Mouse (Mus musculus) embryo, embryonic 10 days (tissue): Measurements from ENCODE around the gene Magee1.
"Not testable (repeated sequence)": the region's sequence is repeated elsewhere in the genome, so short reads cannot be mapped to it uniquely, and the experiment has no call there.

Experiments used
- DNase-seq: peaks from one replicate; pipeline ENCODE4 v3.0.0-alpha.2; 2015; ENCODE audit warnings: low spot score

Magee1 gene

DNA sequence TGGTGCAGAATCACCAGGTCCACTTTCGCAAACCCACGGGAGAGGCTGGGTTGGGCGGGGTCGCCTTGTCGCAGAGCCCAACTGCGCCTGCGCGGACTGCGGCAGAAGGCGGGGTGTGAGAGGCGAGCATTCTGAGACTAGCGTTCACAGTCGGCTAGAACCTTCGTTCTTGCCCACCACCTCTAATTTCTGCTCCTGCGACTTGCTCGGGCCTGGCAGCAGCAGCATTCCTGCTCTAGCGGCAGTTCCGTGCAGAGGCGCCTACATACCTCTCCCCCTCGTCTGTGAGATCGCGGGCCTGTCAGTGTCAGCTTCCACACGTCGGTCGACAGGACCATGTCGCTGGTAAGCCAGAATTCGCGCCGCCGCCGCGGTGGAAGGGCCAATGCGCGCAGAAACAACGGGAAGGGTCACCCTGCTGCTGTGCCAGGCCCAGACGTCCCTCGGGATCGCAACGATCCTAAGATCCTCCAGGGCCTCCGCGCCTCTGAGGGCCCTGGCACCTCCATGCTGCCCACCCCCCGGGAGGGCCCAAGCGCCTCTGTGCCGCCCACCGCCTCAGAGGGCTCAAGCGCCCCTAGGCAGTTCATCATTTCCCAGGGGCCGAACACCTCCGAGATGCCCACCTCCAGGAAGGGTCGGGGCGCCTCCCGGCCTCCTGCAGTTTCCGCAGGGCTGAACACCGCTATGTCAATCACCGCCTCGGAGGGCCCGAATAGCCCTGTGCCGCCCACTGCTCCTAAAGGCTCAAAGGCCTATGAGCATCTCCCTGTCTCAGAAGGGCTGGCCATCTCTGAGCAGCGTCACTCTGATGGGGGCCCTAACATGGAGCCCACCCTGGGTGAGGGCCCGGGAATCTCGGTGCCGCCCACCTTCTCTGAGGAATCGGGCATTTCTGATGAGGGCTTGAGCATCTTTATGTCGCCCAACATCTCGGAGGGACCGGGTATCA, at the start of gene Magee1:
TSS of gene Magee1 (plus strand) at position 104 of the 952 bp plus-strand sequence.
- peak; percentile 74 for DNase-seq

DNA sequence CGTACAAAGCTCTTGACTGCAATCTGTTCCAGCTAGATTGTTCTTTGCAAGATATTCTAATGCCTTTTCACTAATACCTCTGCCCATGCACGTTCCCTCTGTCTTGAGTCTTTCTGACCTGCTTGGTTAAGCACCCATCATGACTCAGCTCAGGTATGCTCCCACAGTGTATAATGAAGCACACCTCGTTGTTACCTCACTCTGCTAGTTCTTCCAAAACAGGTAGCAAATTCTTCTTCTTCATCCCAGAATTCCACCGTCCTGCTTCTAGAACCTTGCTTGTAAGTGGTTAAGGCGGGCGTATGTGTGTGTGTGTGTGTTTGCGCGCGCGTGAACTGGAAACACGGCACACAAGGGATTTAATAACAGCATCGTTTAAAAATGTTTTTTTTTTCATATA, 41.0 kb upstream of the Magee1 start:
- DNase-seq: no peak

DNA sequence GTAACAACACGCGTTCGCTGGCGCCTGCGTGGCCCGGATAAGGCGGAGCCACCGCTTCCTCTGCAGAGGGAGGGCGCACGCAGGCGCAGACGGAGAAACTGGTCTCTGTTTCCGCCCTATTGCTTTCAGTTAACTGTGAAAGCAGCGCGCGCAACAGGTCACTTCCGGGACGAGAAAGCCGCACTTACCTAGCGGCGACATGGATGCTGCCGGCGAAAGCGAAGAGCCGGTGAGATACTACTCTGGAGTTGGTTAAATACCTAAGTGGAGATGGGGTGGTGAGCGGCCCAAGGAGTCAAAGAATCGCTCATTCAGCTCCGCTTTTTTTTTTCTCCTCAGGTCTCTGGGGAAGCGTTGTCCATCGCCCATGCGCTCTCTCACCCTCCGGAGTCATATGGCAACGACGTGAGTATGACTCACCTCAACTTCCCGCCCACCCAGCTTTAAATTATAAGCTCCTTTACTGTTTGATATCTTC, 40.5 kb upstream of the Magee1 start, which contains the start of gene Pbdc1:
TSS of gene Pbdc1 (plus strand) at position 142 of the 478 bp plus-strand sequence.
- DNase-seq: peak; percentile 95

DNA sequence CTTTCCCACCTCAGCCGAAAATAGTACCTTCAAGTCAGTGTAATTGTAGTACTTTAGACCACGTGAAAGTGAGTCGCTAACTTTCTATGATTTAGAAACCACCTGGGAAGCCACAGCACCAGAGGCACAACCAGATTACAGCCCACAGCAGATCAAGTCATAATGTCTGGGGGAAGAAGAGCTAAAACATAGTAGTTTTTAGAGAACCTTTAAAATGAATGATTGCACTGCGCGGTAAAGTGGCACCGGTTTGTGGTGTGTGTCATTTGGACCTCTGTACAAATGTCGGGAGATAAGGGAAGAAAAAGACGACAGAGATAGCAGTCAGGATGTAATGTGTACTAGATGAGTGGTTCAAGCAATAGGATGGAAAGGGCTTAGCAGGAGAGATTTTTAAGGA, 40.1 kb upstream of the Magee1 start:
- DNase-seq: no peak

DNA sequence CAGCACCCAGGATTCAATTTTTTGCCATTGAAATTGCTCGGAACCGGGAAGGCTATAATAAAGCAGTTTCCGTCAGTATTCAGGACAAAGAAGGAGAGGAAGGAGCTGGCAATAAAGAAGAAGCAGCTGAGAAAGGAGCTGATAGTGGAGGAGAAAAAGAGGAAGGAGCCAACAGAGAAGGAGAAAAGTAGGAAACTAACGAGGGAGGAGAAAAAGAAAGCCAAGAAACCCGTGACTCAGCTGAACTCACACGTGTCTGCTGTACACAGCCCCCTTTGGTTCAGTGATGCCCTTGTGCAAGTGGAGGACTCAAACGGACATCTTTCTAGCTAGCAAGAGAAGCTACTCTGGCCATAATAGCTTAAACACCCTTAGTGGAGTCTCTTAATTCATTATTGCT, 37.2 kb upstream of the Magee1 start:
- DNase-seq: not testable (repeated sequence)

DNA sequence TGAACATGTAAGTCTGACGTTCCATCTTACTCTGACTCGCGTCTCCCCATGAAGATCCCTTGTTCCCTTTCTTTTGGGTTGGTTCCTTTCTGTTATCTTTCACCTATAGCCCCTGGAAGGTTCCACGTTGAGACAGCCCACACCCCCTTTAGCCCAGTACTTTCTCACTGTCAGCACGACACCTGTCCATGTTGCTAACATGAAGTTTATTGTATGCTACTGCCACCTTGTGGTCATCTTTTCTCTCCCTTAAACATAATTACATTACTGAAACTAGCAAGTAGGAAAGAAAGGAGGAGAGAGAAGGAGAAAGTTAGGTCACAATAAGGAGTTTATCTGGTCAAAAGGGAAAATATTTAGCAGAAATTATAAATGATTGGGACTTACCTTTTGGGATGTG, 16.0 kb upstream of the Magee1 start:
- DNase-seq: peak; percentile 62

DNA sequence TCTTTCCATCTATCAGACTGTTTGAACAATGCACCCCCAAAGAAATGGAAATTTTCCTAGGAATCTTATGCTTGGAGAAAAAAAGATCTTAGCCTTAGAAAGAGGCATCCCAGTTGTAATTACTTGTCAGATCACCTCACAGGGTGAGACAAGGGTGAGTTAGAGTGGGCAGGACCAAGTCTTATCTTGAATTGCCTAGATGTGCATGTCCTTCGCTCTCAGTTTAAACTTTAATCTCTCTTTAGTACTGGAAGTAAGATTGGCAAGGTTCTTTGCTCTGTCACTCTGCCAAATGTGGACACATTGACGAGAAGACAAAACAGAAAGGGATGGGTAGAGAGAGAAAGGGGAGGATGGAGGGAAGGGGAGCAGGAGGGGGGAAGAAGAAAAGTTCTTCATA, 5.2 kb upstream of the Magee1 start:
- DNase-seq: no peak

DNA sequence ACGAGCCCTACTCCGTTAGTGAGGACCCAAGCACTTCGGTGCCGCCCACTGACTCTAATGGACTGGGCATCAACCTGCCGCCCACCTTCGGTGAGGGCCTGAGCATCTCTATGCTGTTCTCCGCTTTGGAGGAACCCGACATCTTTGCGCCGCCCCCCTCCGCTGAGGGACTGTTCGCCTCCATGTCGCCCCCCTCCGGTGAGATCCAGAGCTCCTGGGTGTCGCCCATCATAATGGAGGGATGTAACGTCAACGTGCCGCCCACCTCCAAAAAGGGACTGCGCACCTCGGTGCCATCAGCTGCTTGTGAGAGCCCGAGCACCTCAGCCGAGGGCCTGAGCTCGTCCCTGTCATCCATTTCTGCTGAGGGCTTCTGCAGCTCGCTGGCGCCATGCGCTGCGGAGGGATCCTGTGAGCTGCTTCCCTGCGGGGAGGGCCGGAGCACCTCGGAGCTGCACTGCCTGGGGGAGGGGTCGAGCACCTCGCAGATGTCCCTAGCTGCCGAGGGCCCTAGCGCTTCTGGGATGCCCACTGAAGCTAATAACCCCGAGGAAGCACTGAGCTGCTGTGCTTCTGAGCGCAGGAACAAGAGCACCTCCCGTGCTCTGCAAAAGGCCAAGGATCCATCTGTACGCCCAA, 1.2 kb downstream of the Magee1 start:
- peak; percentile 77 for DNase-seq

DNA sequence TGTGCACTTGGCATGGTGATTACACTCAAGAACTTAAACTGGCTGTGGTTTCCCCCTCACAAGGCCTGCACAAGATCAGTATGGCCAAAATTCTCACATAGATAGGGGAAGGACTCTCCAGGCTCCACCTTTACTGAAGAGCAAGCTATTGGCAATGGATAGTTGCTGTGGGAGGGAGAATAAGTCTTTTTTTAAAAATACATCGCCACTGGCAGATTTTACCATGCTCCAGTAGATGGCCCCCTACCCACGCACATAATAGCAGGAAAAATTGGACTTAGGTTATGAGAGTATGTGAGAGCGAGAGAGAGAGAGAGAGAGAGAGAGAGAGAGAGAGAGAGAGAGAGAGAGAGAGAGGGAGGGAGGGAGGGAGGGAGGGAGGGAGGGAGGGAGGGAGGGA, 4.7 kb downstream of the Magee1 start:
- peak; percentile 32 for DNase-seq

DNA sequence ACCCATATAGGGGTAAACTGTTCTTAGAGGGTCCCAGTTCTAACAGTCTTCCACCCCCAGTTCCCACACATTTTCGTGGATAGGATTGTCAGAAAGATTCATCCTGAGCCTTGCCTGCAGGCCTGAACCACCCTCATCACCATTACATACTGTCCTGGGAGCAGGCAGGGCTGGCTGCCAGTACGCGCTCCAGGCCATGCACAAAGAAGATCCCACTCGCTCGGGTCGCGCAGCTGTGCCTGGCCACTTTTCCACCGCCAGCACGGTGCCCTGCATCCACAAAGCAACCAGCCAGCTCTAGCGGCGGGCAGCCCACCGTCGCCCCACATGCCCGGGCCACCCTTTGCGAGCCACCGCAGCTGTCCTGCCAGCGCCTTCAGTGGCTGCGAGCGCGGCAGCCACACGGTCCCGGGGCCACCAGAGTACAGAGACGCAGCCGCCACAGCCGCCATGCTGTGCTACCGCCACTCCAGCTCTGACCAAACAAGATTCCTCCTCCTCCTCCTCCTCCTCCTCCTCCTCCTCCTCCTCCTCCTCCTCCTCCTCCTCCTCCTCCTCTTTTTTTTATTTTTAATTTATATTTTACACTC, 31.8 kb downstream of the Magee1 start:
- DNase-seq: no peak

DNA sequence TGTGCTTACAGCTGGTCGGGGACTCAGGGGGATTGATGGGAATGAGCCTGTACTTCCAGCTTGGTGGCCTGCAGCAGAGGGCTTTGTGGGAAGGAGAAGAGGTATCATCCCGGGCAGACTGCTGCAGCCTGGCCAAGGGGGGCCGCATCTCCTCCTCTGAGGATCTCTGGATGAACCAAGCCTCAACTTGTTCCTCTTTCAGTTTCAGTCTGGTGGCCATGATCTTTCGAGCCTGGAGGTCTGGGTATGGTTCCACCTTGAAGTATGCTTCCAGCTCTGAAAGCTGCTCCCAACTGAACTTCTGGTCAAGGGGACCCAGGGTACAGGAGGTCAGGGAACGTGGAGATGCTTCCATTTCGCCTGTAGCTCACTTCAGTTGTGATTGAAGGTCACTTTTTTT, 44.8 kb downstream of the Magee1 start:
- DNase-seq: not testable (repeated sequence)

DNA sequence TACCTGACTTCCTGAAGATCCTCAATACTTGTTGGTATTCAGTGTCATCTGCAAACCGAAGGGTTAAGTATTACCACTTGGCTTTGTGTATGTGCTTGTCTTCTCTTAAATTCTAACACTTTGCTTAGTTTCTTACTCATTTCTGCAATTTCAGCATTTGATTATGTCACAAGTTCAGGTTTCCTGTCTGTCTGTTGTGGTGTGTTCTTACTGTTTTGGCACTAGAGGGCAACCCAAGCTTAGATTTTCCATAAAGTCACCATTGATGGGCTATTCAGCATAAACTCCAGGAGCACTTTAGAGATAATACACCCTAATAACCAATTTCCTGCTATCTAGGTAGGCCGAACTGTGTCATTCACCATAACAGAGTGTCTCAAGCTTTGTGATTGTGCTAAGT, 47.0 kb downstream of the Magee1 start:
- DNase-seq: peak; percentile 6
